ENCODE assay signal across 1 mouse cellular context in genomic region chr8:94789256-94789955, GRCm38 (mm10).
TF ChIP-seq lines count a peak whose summit lies in the region.

No protein-coding gene starts in this region.

TF ChIP-seq in myocyte, 11 proteins besides CTCF, POLR2A, EP300 and RAD21:
- no peak for TF ChIP-seq CEBPB (IDR thresholded peaks at IDR 0.05; ENCODE audit: insufficient read depth, poor library complexity, severe bottlenecking)
- no peak for TF ChIP-seq MYOG (IDR thresholded peaks at IDR 0.05; ENCODE audit: control insufficient read depth in 1 of 3, insufficient read depth in 1 of 3, insufficient read length in 2 of 3, low read depth in 2 of 3)
- TF ChIP-seq SRF (IDR thresholded peaks at IDR 0.05; ENCODE audit: control insufficient read depth, insufficient read length, low read depth): no peak
- no peak for TF ChIP-seq REST (IDR thresholded peaks at IDR 0.05; ENCODE audit: insufficient read depth, insufficient read length)
- no peak for TF ChIP-seq POLR2AphosphoS2 (IDR thresholded peaks at IDR 0.05; ENCODE audit: insufficient read length, low read depth)
- no peak for TF ChIP-seq MAX (IDR thresholded peaks at IDR 0.05; ENCODE audit: low read depth)
- no peak for TF ChIP-seq TCF12 (IDR thresholded peaks at IDR 0.05; ENCODE audit: insufficient read depth, poor library complexity, severe bottlenecking)
- no peak for TF ChIP-seq TCF3 (IDR thresholded peaks at IDR 0.05; ENCODE audit: insufficient read length, low read depth)
- TF ChIP-seq MYOD1 (IDR thresholded peaks at IDR 0.05; ENCODE audit: control insufficient read depth in 1 of 3, insufficient read length in 2 of 3, low read depth in 2 of 3): no peak
- no peak for TF ChIP-seq USF1 (IDR thresholded peaks at IDR 0.05; ENCODE audit: low read depth)
- TF ChIP-seq E2F4 (IDR thresholded peaks at IDR 0.05; ENCODE audit: insufficient read depth): no peak
